Mouse (Mus musculus) midbrain, embryonic 10.5 days (tissue): Measurements from ENCODE around the gene 4930595D18Rik. TPM values are rescaled to one million over a fixed set of nuclear protein-coding genes. Genes with fewer than 3 reads are reported as not detected.

Source experiments
- DNase-seq: peaks from one replicate; pipeline ENCODE4 v3.0.0-alpha.2; 2017; ENCODE audit warnings: low spot score
- H3K27ac ChIP-seq: fragments of 300-500 bp; sonication (generic); replicated peaks from 2 replicates; pipeline ENCODE4 v1.5.1; 2016; ENCODE audit warnings: mild to moderate bottlenecking
- H3K27me3 ChIP-seq: fragments of 300-500 bp; sonication (generic); 2 replicates; pipeline ENCODE4 v1.6.1; 2016; ENCODE audit warnings: low read depth, mild to moderate bottlenecking; ENCODE audit not compliant: poor library complexity, severe bottlenecking
- H3K36me3 ChIP-seq: fragments of 300-500 bp; sonication (generic); 2 replicates; pipeline ENCODE4 v1.6.1; 2016; ENCODE audit warnings: mild to moderate bottlenecking, moderate library complexity
- H3K4me1 ChIP-seq: fragments of 300-500 bp; sonication (generic); 2 replicates; pipeline ENCODE4 v1.6.1; 2016
- H3K4me3 ChIP-seq: fragments of 300-500 bp; sonication (generic); 2 replicates; pipeline ENCODE4 v1.5.1; 2016; ENCODE audit warnings: mild to moderate bottlenecking, moderate library complexity
- H3K9me3 ChIP-seq: fragments of 300-500 bp; sonication (generic); replicated peaks from 2 replicates; pipeline ENCODE4 v1.6.1; 2016; ENCODE audit warnings: mild to moderate bottlenecking
- WGBS: fragments of 180-500 bp; shearing (Covaris S2); methylation state at CpG from one replicate; pipeline ENCODE4 v1.1.7; 2016; 5-methylcytosine and 5-hydroxymethylcytosine counted together
- polyA plus RNA-seq: library from polyadenylated mRNA; unstranded; fragments of >200 nt; fragmentation: Nextera tagmentation; extraction: Ambion mirVana; gene quantifications from 2 replicates; pipeline ENCODE4 v1.2.1, GENCODE M21; 2016

The 4930595D18Rik gene
- polyA plus RNA-seq, 1 experiment from 2014 or later: not detected

DNA sequence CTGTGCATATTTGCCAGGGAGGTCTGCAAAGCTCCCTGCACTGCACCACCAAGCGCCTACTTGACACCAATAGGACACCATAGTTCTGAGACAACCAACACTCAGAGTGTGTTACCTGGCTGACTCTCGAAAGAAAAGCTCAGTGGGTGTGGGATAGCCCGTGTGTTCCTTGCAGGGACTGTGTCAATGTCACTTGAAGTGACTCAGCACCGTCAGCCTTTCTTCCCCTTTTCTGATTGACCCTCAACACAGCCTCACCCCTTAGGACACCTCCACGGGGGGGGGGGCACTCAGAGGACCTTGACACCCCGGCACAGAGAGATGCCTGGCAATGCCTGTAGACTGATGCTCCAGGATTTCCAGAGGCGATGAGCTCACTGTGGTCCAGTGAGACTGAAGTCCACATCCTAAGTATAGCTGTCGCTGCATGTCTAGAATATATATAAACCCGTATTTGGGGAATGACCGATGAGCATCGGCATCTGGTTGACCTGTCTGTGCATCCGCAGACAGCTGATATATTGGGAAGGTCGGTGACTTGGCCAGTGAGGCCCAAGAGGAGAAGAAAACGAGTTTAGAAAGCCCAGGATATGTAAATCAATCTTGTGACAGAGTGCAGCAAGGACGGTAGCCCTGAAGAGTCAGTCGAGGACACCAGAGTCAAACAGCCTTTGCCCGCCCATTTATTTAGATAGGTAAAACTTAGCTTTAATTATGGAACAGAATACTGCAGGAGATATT lies 34.6 kb downstream of the 4930595D18Rik start:
- peaks cover 27% of the 10 kb centered on the region for H3K4me1 ChIP-seq
- DNase-seq: no peak
- H3K27ac ChIP-seq: no peak overlapping the region
- no peaks in the 10 kb centered on the region for H3K36me3 ChIP-seq
- H3K27me3 ChIP-seq: peaks cover 17% of the 10 kb centered on the region
- no peak overlapping the region for H3K4me3 ChIP-seq
- no peaks in the 10 kb centered on the region for H3K9me3 ChIP-seq
- 74% methylated on average over 17 of the region's 17 CpGs for WGBS

DNA sequence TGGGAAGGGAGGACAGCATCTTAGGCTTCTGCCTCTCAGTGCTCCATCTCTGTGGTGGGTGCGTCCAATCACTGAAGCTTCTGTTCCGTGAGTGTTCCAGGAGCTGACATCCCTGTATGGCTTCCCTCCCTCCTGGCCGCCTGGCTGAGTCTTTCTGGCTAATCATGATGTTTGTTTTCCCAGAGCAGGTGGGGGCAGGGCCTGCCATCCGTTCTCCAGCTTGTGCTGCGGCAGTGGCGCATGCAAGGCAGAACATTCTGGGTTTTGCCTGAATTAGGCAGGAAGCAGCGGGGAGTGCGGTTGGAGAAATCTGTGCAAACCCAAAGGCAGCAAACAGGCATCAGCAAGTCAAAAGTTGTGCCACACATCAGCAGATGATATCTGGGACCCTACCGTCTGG lies 39.0 kb downstream of the 4930595D18Rik start:
- Histone ChIP-seq H3K4me3 (no peak overlapping the region), H3K9me3 (no peaks in the 10 kb centered on the region), H3K27me3 (peaks cover 17% of the 10 kb centered on the region), H3K27ac (peak overlapping the region; percentile 66), H3K4me1 (peaks cover 49% of the 10 kb centered on the region), H3K36me3 (no peaks in the 10 kb centered on the region)
- WGBS: 62% methylated on average over 9 of the region's 9 CpGs
- peak; percentile 28 for DNase-seq

DNA sequence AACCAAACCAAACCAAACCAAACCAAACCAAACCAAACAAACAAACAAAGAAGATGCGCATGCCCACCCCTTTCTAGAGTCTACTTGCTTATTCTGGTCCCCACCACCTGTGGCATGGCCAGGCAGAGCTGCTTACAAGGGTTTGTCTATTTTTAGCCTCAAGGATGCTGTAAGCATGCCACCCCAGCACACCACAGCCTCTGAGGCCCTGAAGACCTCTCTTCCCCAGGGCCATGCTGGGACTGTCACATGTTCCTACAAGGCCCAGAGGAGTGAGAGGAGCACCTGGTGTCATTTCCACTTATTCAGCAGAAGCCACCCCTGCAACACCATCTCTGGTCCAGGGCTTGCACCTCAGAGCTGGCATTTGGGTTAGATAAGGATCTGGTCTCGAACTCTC lies 39.7 kb downstream of the 4930595D18Rik start:
- WGBS: 100% methylated on average over 2 of the region's 2 CpGs
- H3K27me3 ChIP-seq: peaks cover 17% of the 10 kb centered on the region
- H3K27ac ChIP-seq: peak overlapping the region; percentile 66
- H3K4me1 ChIP-seq: peaks cover 49% of the 10 kb centered on the region
- H3K36me3 ChIP-seq: no peaks in the 10 kb centered on the region
- H3K9me3 ChIP-seq: no peaks in the 10 kb centered on the region
- no peak overlapping the region for H3K4me3 ChIP-seq
- DNase-seq: no peak

DNA sequence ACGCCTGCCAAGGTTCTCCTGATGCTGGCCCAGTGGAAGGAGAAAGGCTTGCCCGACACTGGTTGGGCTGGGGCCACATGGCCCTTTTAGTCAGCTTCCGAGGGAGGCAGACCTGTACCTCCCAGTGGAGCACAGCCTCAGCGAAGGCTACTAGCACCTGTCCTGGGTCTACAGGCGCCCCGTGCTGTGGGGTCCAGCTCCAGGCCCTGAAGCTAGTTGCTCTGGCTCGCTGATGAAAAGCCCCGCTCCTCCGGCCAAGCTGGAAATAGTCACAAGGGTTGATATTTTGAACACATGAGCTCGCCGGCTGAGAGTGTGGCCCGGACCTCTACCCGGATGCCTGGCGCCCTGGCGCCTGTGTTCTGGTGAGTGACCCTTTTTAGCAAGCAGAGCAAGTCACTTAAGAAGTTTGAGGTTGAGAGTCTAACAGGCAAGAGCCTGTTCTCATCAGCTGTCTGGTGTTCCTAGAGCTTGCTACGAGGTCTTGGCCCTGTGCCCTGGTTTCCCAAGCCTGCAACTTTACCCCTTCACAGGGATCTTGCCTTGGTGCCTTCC lies 40.7 kb downstream of the 4930595D18Rik start:
- WGBS: 74% methylated on average over 16 of the region's 16 CpGs
- peaks cover 49% of the 10 kb centered on the region for H3K4me1 ChIP-seq
- no peaks in the 10 kb centered on the region for H3K36me3 ChIP-seq
- H3K4me3 ChIP-seq: peak overlapping the region; percentile 32
- peak overlapping the region; percentile 88 for H3K27ac ChIP-seq
- no peak for DNase-seq
- peaks cover 5% of the 10 kb centered on the region; the same call in 1 of the 2 replicates for H3K9me3 ChIP-seq
- H3K27me3 ChIP-seq: peaks cover 17% of the 10 kb centered on the region

DNA sequence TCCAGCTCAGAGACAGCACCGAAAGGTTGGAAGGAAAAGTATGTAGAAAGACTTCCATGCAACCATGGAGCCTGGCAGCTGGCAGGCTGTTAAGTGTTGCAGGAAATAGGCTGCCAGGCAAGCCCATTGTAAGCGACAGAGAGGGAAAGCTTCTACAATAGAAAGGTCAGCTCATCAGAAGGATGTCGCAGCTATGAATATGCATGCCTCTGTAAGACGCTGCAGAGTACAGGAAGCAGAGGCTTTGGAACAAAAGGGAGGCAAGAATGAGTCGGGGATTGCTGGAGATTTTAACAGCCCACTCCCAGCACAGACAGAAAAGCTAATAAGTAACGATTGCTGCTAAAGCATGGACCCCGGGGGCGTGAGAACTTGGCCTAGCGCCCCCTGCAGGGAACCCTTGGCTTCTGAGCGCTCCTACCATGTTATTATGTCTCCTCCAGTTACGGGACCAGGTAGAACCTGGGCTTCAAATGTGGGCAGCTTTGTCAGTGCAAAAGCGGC lies 41.2 kb downstream of the 4930595D18Rik start:
- Histone ChIP-seq H3K4me1 (peaks cover 49% of the 10 kb centered on the region), H3K36me3 (no peaks in the 10 kb centered on the region), H3K27me3 (peaks cover 17% of the 10 kb centered on the region), H3K27ac (peak overlapping the region; percentile 88), H3K9me3 (peaks cover 5% of the 10 kb centered on the region; the same call in 1 of the 2 replicates), H3K4me3 (peak overlapping the region; percentile 32)
- peak; percentile 73 for DNase-seq
- WGBS: 16% methylated on average over 12 of the region's 12 CpGs

DNA sequence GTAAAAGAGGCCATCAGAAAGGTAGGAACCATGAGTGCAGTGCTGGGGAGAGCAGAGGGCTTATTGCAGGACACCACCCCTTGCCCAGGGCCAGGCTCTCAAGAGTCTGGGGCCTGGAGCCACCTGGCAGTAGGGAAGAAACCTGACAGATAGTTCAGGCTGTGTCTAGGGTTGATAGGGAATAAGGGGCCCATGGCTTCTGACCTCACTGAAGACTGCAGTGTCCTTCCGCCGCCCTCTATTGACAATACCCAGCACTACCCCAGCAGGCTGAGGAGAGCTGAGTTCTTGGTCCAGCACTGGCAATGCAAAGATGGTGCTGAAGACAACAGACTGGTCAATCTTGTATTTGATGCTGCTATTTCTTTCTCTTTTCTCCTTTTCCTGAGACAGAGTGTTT lies 47.2 kb downstream of the 4930595D18Rik start:
- H3K27ac ChIP-seq: no peak overlapping the region
- peaks cover 9% of the 10 kb centered on the region; the same call in 1 of the 2 replicates for H3K9me3 ChIP-seq
- 56% methylated on average over 2 of the region's 2 CpGs for WGBS
- no peak overlapping the region for H3K4me3 ChIP-seq
- no peak for DNase-seq
- 0 out of 2 replicates have a peak, but pooled peaks cover 5% of the 10 kb centered on the region for H3K4me1 ChIP-seq
- no peaks in the 10 kb centered on the region for H3K27me3 ChIP-seq
- no peaks in the 10 kb centered on the region for H3K36me3 ChIP-seq

DNA sequence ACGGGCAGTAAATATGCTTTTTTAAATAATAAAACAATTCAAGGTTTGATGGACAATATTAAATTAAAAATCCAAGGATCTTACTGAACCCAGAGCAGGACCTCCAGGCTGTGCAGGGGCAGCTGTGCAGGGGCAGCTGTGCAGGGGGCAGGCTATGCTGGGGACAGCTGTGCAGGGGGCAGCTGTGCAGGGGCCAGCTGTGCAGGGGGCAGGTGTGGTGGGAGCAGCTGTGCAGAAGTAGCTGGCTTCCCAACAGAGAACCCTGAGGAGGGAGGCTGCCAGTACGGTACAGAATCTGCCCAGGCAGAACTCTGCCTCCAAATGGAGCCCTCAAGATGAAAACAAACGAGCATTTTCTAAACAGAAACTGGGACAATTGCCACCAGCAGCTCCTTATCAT lies 48.3 kb downstream of the 4930595D18Rik start:
- WGBS: 79% methylated on average over 3 of the region's 3 CpGs

DNA sequence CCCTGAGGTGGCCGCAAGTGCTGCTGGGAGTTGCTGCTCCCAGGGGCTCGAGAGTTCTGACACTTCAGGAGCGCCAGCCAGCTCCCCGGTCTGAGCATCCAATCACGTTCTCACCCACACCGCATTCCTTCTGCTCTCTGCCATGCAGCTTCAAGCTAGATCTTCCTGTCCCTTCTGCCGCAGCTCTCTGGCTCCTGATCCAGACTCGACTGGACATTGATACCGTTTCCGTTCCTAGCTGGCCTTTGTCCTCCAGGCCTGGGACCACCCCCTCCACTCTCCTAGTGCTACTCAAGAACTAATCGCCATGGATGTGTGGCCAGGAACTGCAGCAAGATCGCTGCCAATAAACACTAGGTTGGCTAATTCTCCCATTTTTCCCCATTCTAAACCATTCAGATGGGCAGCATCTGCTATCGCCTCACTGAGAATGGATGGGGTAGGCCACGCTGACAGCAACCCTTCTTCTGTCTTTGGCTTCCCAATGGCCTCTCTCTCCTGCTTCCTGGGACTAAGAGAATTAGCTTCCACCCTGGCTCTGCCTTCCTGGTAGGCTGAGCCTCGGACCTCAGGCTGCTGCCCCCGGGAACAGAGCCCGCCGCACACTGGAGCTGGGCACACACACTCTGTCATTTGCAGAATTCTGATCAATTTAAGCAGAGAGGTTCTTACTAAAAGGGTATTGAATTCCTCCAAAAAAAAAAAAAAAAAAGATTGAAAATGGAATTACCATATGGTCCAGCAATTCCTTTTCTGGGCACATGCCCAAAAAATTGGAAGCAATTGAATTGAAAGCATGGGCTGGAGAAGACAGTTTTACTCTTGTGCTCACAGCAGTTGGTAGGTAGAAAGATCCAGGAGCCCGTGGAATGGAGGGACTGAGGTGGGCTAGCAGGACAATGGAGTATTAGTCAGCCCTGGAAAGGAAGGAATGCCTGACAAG lies 49.2 kb downstream of the 4930595D18Rik start:
- no peak overlapping the region for H3K4me3 ChIP-seq
- H3K36me3 ChIP-seq: no peaks in the 10 kb centered on the region
- H3K9me3 ChIP-seq: peaks cover 9% of the 10 kb centered on the region; the same call in 1 of the 2 replicates
- H3K4me1 ChIP-seq: 0 out of 2 replicates have a peak, but pooled peaks cover 5% of the 10 kb centered on the region
- H3K27ac ChIP-seq: no peak overlapping the region; the same call in 1 of the 2 replicates
- WGBS: 83% methylated on average over 19 of the region's 19 CpGs
- DNase-seq: no peak
- no peaks in the 10 kb centered on the region for H3K27me3 ChIP-seq

More for the DNA sequence above, 48.3 kb downstream of the 4930595D18Rik start:
- Histone ChIP-seq H3K4me3 (no peak overlapping the region), H3K27ac (no peak overlapping the region), H3K4me1 (0 out of 2 replicates have a peak, but pooled peaks cover 5% of the 10 kb centered on the region), H3K27me3 (no peaks in the 10 kb centered on the region), H3K9me3 (peaks cover 9% of the 10 kb centered on the region; the same call in 1 of the 2 replicates), H3K36me3 (no peaks in the 10 kb centered on the region)
- no peak for DNase-seq

DNA sequence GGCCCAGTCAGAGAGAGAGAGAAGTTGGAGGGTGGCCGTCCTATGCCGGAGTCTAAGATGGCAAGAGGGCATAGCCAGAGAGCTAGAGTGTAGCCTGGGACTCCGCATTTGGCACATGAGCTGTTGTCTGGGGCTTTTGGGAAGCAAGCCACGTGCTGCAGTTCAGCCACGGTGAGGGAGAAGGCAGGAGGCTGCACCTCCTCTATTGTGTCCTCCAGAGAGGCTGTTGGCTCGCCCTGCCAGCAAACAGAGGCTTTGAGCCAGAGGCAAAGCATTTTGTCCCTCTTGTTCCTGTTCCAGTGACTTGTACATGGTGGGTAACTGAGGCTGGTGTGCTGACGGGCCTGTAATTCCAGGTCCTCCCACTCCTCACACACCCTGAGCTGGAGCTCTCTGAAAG lies 50.1 kb downstream of the 4930595D18Rik start:
- Histone ChIP-seq H3K4me1 (0 out of 2 replicates have a peak, but pooled peaks cover 5% of the 10 kb centered on the region), H3K36me3 (no peaks in the 10 kb centered on the region), H3K4me3 (no peak overlapping the region), H3K27ac (no peak overlapping the region; the same call in 1 of the 2 replicates), H3K27me3 (no peaks in the 10 kb centered on the region), H3K9me3 (peaks cover 5% of the 10 kb centered on the region; the same call in 1 of the 2 replicates)
- 87% methylated on average over 7 of the region's 7 CpGs for WGBS
- DNase-seq: no peak

DNA sequence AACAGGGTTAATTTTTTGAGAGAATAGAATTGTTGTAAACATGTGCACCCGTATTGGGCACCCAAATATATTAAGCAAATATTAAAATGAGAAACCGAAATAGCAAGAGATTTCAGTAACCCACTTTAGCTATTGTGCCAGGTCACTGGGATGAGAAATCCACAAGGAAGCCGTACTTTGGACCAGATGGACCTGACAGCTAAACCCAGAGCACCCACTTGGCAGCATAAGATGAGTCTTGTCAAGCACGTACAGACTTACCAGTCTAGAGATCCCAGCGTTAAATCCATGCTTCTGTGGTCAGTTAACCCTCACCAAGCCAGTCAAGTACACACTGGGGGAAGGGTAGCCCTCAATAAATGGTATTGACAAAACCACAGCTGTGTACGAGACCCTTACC lies 58.6 kb downstream of the 4930595D18Rik start:
- DNase-seq: no peak
- H3K27ac ChIP-seq: no peak overlapping the region
- no peaks in the 10 kb centered on the region for H3K27me3 ChIP-seq
- peaks cover 8% of the 10 kb centered on the region for H3K36me3 ChIP-seq
- 0 out of 2 replicates have a peak, but pooled peaks cover 6% of the 10 kb centered on the region for H3K9me3 ChIP-seq
- H3K4me1 ChIP-seq: peaks cover 10% of the 10 kb centered on the region
- H3K4me3 ChIP-seq: no peak overlapping the region
- 82% methylated on average over 6 of the region's 6 CpGs for WGBS

DNA sequence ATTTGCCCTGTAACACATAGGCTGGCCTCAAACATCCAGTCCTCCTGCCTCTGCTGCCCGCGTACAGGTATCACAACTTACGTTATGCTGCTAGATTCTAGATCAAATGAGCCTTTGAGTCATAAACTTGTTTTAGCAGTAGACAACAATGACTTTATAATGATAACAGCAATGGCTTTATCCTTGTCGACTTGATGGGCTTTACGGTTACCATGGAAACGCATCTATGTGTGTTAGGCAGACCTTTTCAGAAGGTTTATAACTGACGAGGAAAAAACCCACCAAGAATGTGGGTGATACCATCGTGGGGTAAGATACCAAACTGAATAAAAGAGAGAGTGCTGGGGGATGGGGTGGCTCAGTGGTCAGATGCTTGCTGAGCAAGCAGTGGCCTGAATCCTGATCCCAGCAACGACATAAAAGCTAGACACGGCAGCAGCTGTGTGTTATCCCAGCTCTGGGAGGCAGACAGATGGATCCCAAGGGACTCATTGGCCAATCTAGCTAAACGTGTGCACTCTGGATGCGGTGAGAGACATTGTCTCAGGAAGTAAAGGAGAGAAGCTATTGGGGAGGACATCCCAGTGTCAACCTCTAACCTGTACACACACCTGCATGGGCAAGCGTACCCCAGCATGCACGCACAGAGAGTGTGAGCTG lies 59.6 kb downstream of the 4930595D18Rik start:
- Histone ChIP-seq H3K27ac (no peak overlapping the region), H3K27me3 (no peaks in the 10 kb centered on the region), H3K4me3 (no peak overlapping the region), H3K36me3 (peaks cover 8% of the 10 kb centered on the region), H3K9me3 (0 out of 2 replicates have a peak, but pooled peaks cover 6% of the 10 kb centered on the region), H3K4me1 (peaks cover 10% of the 10 kb centered on the region)
- 83% methylated on average over 14 of the region's 14 CpGs for WGBS
- DNase-seq: no peak
